In genomic region chr19:29350991-29351390, GRCm38 (mm10) we compare ENCODE assay signal across 32 mouse cellular contexts. TPM values are rescaled to one million over a fixed set of nuclear protein-coding genes. Genes with fewer than 3 reads are reported as not detected.
A peak's percentile ranks its signal among the peaks of the same experiment; 100 is the strongest.
DNase-seq lines count a peak whose midpoint lies in the region; ATAC-seq and TF ChIP-seq lines count a peak whose summit lies in the region.
"Had no signal": no experiment of that assay in that cellular context is flagged by ENCODE, and none has a peak within 500 bp of the region (broad histone marks: within the 10 kb centered on the region; RNA-seq: fewer than 3 reads in every experiment).

No protein-coding gene starts in this region.

- peaks cover 3% of the 10 kb centered on the region; the same call in 1 of the 2 replicates for H3K36me3 ChIP-seq in lung, embryonic 14.5 days (ENCODE audit: insufficient read depth)
- H3K36me3 ChIP-seq: intestine, embryonic 15.5 days had no signal

- peak; percentile 7 for DNase-seq in lung, embryonic 14.5 days
- no peak for DNase-seq in lung, adult 2 months
- DNase-seq in ES-CJ7 (ENCODE audit: low read depth, low spot score) (peak; percentile 62), Patski (ENCODE audit: low read depth, low spot score) (no peak)
- DNase-seq in cerebellum, postnatal 25 days = no peak
- DNase-seq in heart, adult 11 months = no peak
- DNase-seq: adrenal gland, adult 2 months; adrenal gland, postnatal 14 days; B cell, adult 2 months; cerebellum, adult 11 months; cerebellum, adult 8-10 months; cerebellum, postnatal 10 days; forebrain, postnatal 0 days; gastrocnemius, postnatal 25 days; heart, adult 2 months; heart, postnatal 14 days; heart, postnatal 4 days; kidney, adult 11 months had no signal

- H3K4me3 ChIP-seq in lung, embryonic 14.5 days (ENCODE audit: low read depth, low read length) = no peak overlapping the region
- H3K4me3 ChIP-seq in lung, adult 2 months (replicated peaks; ENCODE audit: extremely low read depth, low read depth, low read length) = no peak overlapping the region
- H3K4me3 ChIP-seq: forebrain, embryonic 10.5 days; forebrain, embryonic 13.5 days; heart, adult 2 months; heart, embryonic 10.5 days; heart, embryonic 13.5 days; hindbrain, embryonic 12.5 days; intestine, embryonic 15.5 days had no signal

- 52% methylated on average over 5 of the region's 5 CpGs for WGBS in lung, embryonic 14.5 days
- WGBS in lung, adult 2 months = 49% methylated on average over 5 of the region's 5 CpGs

- no peaks in the 10 kb centered on the region for H3K4me1 ChIP-seq in lung, embryonic 14.5 days (ENCODE audit: insufficient read depth)
- peaks cover 2% of the 10 kb centered on the region; the same call in 1 of the 2 replicates for H3K4me1 ChIP-seq in lung, adult 2 months (ENCODE audit: control insufficient read depth, insufficient read depth, low read length)
- H3K4me1 ChIP-seq: intestine, embryonic 15.5 days had no signal

- no peaks in the 10 kb centered on the region for H3K9me3 ChIP-seq in lung, embryonic 14.5 days (ENCODE audit: low read depth, low read length)
- H3K9me3 ChIP-seq: forebrain, embryonic 10.5 days; forebrain, embryonic 13.5 days; G1E; heart, embryonic 10.5 days; heart, embryonic 13.5 days; hindbrain, embryonic 12.5 days; intestine, embryonic 15.5 days had no signal

- TF ChIP-seq CTCF in lung, embryonic 14.5 days (IDR thresholded peaks at IDR 0.05; ENCODE audit: low read depth) = no peak
- no peak for TF ChIP-seq CTCF in lung, adult 2 months (IDR thresholded peaks at IDR 0.05; ENCODE audit: insufficient read depth, low read length)
- no peak for TF ChIP-seq CTCF in Patski (IDR thresholded peaks at IDR 0.05)

- no peak for ATAC-seq in lung, embryonic 14.5 days (ENCODE audit: insufficient read depth)
- ATAC-seq in Patski = peak; percentile 26
- ATAC-seq in frontal cortex, adult (ENCODE audit: low TSS enrichment) = no peak
- ATAC-seq: forebrain, embryonic 13.5 days; forebrain, postnatal 0 days; hindbrain, embryonic 16.5 days; intestine, embryonic 15.5 days had no signal

- H3K27ac ChIP-seq in lung, embryonic 14.5 days (ENCODE audit: low read depth) = no peak overlapping the region
- H3K27ac ChIP-seq: forebrain, embryonic 10.5 days; forebrain, embryonic 13.5 days; heart, adult 2 months; heart, embryonic 10.5 days; heart, embryonic 13.5 days; hindbrain, embryonic 12.5 days; intestine, embryonic 15.5 days had no signal

- H3K27me3 ChIP-seq in lung, embryonic 14.5 days (ENCODE audit: insufficient read depth, low read length) = no peaks in the 10 kb centered on the region
- no peaks in the 10 kb centered on the region for H3K27me3 ChIP-seq in Patski
- H3K27me3 ChIP-seq: CH12.LX; forebrain, embryonic 13.5 days; heart, embryonic 13.5 days; hindbrain, embryonic 12.5 days; intestine, embryonic 15.5 days had no signal

- CTCF ChIA-PET in Patski (lab: Charles Lee) = interaction anchor here (0.9 to 1.3 kb wide), 2 partner anchors 45 to 101 kb away, joined by 3 read pairs; no protein-coding TSS in a partner anchor

- in situ Hi-C loops in Patski (cut with MboI; ENCODE audit: low pct_unique_long_range_greater_than_20kb) = loop anchor here (5.0 kb wide), 3 partner anchors 99 to 574 kb away; partner anchors contain the start of gene Jak2

- H3K9ac ChIP-seq in lung, embryonic 14.5 days = no peak overlapping the region
- H3K9ac ChIP-seq: forebrain, embryonic 13.5 days; forebrain, postnatal 0 days; heart, embryonic 13.5 days; hindbrain, embryonic 12.5 days; intestine, embryonic 15.5 days had no signal

- POLR2A ChIA-PET in Patski (lab: Charles Lee) = interaction anchor here (0.7 kb wide), 1 partner anchor 17 kb away, joined by 3 read pairs; no protein-coding TSS in a partner anchor

- H3K4me2 ChIP-seq in lung, embryonic 14.5 days = no peak overlapping the region
- H3K4me2 ChIP-seq: forebrain, embryonic 13.5 days; heart, embryonic 13.5 days; hindbrain, embryonic 12.5 days; intestine, embryonic 15.5 days had no signal

- TF ChIP-seq POLR2A in lung, adult 2 months (IDR thresholded peaks at IDR 0.05; ENCODE audit: borderline replicate concordance, extremely low read depth, low read depth, low read length) = no peak

RNA-seq across cellular contexts. Expression of gene Plgrkt, which starts 16.2 kb away (rescaled TPM):
- 40.6 and 47.4 TPM in 2 replicates for polyA plus RNA-seq in lung, embryonic 14.5 days (2014; fragmentation: Nextera tagmentation; extraction: Ambion mirVana)
- polyA plus RNA-seq in lung, adult 2 months (2012; rRNA removed) = 56.1 and 57.2 TPM in 2 replicates
- 129 TPM for polyA plus RNA-seq in Patski (2021)

RNA-seq across cellular contexts. Expression of gene Cd274, which starts 16.3 kb away (rescaled TPM):
- polyA plus RNA-seq in lung, embryonic 14.5 days (2014; fragmentation: Nextera tagmentation; extraction: Ambion mirVana) = 0.18 and 0.25 TPM in 2 replicates
- 5.4 and 9.0 TPM in 2 replicates for polyA plus RNA-seq in lung, adult 2 months (2012; rRNA removed)
- polyA plus RNA-seq in Patski (2021) = 5.2 TPM

RNA-seq across cellular contexts. Expression of gene Rln1, which starts 16.5 kb away (rescaled TPM):
- not detected in 2 replicates for polyA plus RNA-seq in lung, embryonic 14.5 days (2014; fragmentation: Nextera tagmentation; extraction: Ambion mirVana)
- polyA plus RNA-seq in lung, adult 2 months (2012; rRNA removed) = not detected in 2 replicates
- not detected for polyA plus RNA-seq in Patski (2021)
- polyA plus RNA-seq: adrenal gland, adult 2 months; G1E; gonadal fat pad, adult 2 months; heart, adult 2 months; heart, embryonic 16.5 days had no signal

RNA-seq across cellular contexts. Expression of gene Insl6, which starts 25.8 kb away (rescaled TPM):
- polyA plus RNA-seq in lung, embryonic 14.5 days (2014; fragmentation: Nextera tagmentation; extraction: Ambion mirVana) = 1.8 and 2.6 TPM in 2 replicates
- polyA plus RNA-seq in lung, adult 2 months (2012; rRNA removed) = 0.82 TPM in 1 of 2 replicates, not detected in the other
- polyA plus RNA-seq in Patski (2021) = 2.7 TPM

RNA-seq across cellular contexts. Expression of gene Pdcd1lg2, which starts 59.7 kb away (rescaled TPM):
- not detected in 2 replicates for polyA plus RNA-seq in lung, embryonic 14.5 days (2014; fragmentation: Nextera tagmentation; extraction: Ambion mirVana)
- polyA plus RNA-seq in lung, adult 2 months (2012; rRNA removed) = 0.29 and 0.37 TPM in 2 replicates
- 0.26 TPM for polyA plus RNA-seq in Patski (2021)
- polyA plus RNA-seq: adrenal gland, adult 2 months; embryonic facial prominence, embryonic 11.5 days; embryonic facial prominence, embryonic 14.5 days; forebrain, embryonic 10.5 days; forebrain, embryonic 13.5 days; forebrain, postnatal 0 days; gonadal fat pad, adult 2 months; heart, embryonic 10.5 days; heart, embryonic 13.5 days; hindbrain, embryonic 12.5 days; intestine, embryonic 15.5 days had no signal

Comparison
In these comparisons a context has a peak if more than half of its experiments do, and no peak if none do; other contexts are left out.
1. DNase-seq: peak in lung, embryonic 14.5 days (single experiment) and ES-CJ7 (single experiment); none in lung, adult 2 months (single experiment), Patski (single experiment), cerebellum, postnatal 25 days (0 of 2) and heart, adult 11 months (single experiment).